Mouse (Mus musculus) limb, embryonic 13.5 days (tissue): ENCODE results near the gene Ahnak2. TPM values are rescaled to one million over a fixed set of nuclear protein-coding genes. Genes with fewer than 3 reads are reported as not detected.
A peak's percentile ranks its signal among the peaks of the same experiment; 100 is the strongest.
"Not testable (repeated sequence)": the region's sequence is repeated elsewhere in the genome, so short reads cannot be mapped to it uniquely, and the experiment has no call there.

ENCODE experiments used
- ATAC-seq: fragments of 200-750 bp; cut with Nextera tagmentation; 2 replicates; pipeline ENCODE4 v1.8.0; 2017; ENCODE audit warnings: low read depth, moderate number of reproducible peaks, moderate TSS enrichment; ENCODE audit not compliant: low FRiP score
- H3K27ac ChIP-seq: fragments of 300-500 bp; sonication (generic); 2 replicates; pipeline ENCODE4 v1.5.1; 2015; ENCODE audit warnings: inconsistent platforms, mild to moderate bottlenecking, moderate library complexity
- H3K27me3 ChIP-seq: fragments of 300-500 bp; sonication (generic); 2 replicates; pipeline ENCODE4 v1.6.1; 2015; ENCODE audit warnings: mild to moderate bottlenecking, inconsistent platforms
- H3K36me3 ChIP-seq: fragments of 300-500 bp; sonication (generic); 2 replicates; pipeline ENCODE4 v1.6.1; 2015; ENCODE audit warnings: inconsistent platforms, mild to moderate bottlenecking, moderate library complexity
- H3K4me1 ChIP-seq: fragments of 300-500 bp; sonication (generic); 2 replicates; pipeline ENCODE4 v1.6.1; 2015; ENCODE audit warnings: inconsistent platforms
- H3K4me2 ChIP-seq: fragments of 300-500 bp; sonication (generic); replicated peaks from 2 replicates; pipeline ENCODE4 v1.6.1; 2015; ENCODE audit warnings: inconsistent platforms, mild to moderate bottlenecking, moderate library complexity
- H3K4me3 ChIP-seq: fragments of 300-500 bp; sonication (generic); 2 replicates; pipeline ENCODE4 v1.5.1; 2015; ENCODE audit warnings: moderate library complexity, mild to moderate bottlenecking, inconsistent platforms
- H3K9ac ChIP-seq: fragments of 300-500 bp; sonication (generic); 2 replicates; pipeline ENCODE4 v1.6.1; 2015; ENCODE audit warnings: mild to moderate bottlenecking, inconsistent platforms
- H3K9me3 ChIP-seq: fragments of 300-500 bp; sonication (generic); 2 replicates; pipeline ENCODE4 v1.6.1; 2016; ENCODE audit warnings: inconsistent platforms
- WGBS: fragments of 180-500 bp; shearing (Covaris S2); methylation state at CpG from one replicate; pipeline ENCODE4 v1.1.7; 2015; 5-methylcytosine and 5-hydroxymethylcytosine counted together
- polyA plus RNA-seq: library from polyadenylated mRNA; unstranded; fragments of >200 nt; fragmentation: Nextera tagmentation; extraction: Ambion mirVana; gene quantifications from 2 replicates; pipeline ENCODE4 v1.2.1, GENCODE M21; 2015

The Ahnak2 gene
- polyA plus RNA-seq, 1 experiment from 2014 or later = 0.64 TPM

GRCm38 (mm10) chr12:112816866-112817265 lies 14.4 kb upstream of the Ahnak2 start:
- not testable (repeated sequence) for H3K4me3 ChIP-seq, ATAC-seq, H3K27me3 ChIP-seq, H3K9me3 ChIP-seq, H3K4me1 ChIP-seq, H3K27ac ChIP-seq, H3K9ac ChIP-seq, H3K4me2 ChIP-seq
- 79% methylated on average over 7 of the region's 7 CpGs for WGBS
- H3K36me3 ChIP-seq = peaks cover 79% of the 10 kb centered on the region

GRCm38 (mm10) chr12:112816294-112816693 lies 13.8 kb upstream of the Ahnak2 start:
- Histone ChIP-seq H3K4me3 (no peak overlapping the region), H3K36me3 (peaks cover 75% of the 10 kb centered on the region), H3K9ac (no peak overlapping the region), H3K27ac (no peak overlapping the region), H3K4me2 (no peak overlapping the region), H3K9me3 (no peaks in the 10 kb centered on the region), H3K4me1 (no peaks in the 10 kb centered on the region), H3K27me3 (no peaks in the 10 kb centered on the region)
- WGBS = 52% methylated on average over 4 of the region's 4 CpGs
- no peak for ATAC-seq

- H3K4me1 ChIP-seq = peaks cover 4% of the 10 kb centered on the region; the same call in 1 of the 2 replicates
- no peak overlapping the region for H3K4me3 ChIP-seq
- peaks cover 12% of the 10 kb centered on the region for H3K27me3 ChIP-seq
- no peaks in the 10 kb centered on the region for H3K9me3 ChIP-seq
- H3K27ac ChIP-seq = no peak overlapping the region
- no peak overlapping the region for H3K4me2 ChIP-seq
- ATAC-seq = no peak
- 76% methylated on average over 14 of the region's 14 CpGs for WGBS
- no peak overlapping the region for H3K9ac ChIP-seq
- peaks cover 62% of the 10 kb centered on the region for H3K36me3 ChIP-seq
Measured at GRCm38 (mm10) chr12:112814682-112815470, 12.4 kb upstream of the Ahnak2 start.

GRCm38 (mm10) chr12:112813370-112813769 lies 10.9 kb upstream of the Ahnak2 start:
- Histone ChIP-seq H3K9ac (no peak overlapping the region), H3K9me3 (no peaks in the 10 kb centered on the region), H3K4me2 (no peak overlapping the region), H3K27ac (no peak overlapping the region), H3K36me3 (peaks cover 47% of the 10 kb centered on the region), H3K4me3 (no peak overlapping the region), H3K4me1 (peaks cover 15% of the 10 kb centered on the region), H3K27me3 (peaks cover 19% of the 10 kb centered on the region)
- WGBS = 88% methylated on average over 7 of the region's 7 CpGs
- ATAC-seq = no peak

GRCm38 (mm10) chr12:112810092-112810885 lies 7.8 kb upstream of the Ahnak2 start:
- Histone ChIP-seq H3K36me3 (peaks cover 31% of the 10 kb centered on the region), H3K4me2 (peak overlapping the region; percentile 99), H3K27me3 (peaks cover 19% of the 10 kb centered on the region), H3K4me1 (peaks cover 20% of the 10 kb centered on the region), H3K4me3 (peak overlapping the region; percentile 71; the same call in 1 of the 2 replicates), H3K9ac (peak overlapping the region; percentile 68; the same call in 1 of the 2 replicates), H3K27ac (no peak overlapping the region), H3K9me3 (no peaks in the 10 kb centered on the region)
- ATAC-seq = no peak
- WGBS = 62% methylated on average over 19 of the region's 19 CpGs

- Histone ChIP-seq H3K4me1 (peaks cover 20% of the 10 kb centered on the region), H3K9me3 (no peaks in the 10 kb centered on the region), H3K4me3 (peak overlapping the region; percentile 71), H3K27me3 (peaks cover 19% of the 10 kb centered on the region), H3K27ac (no peak overlapping the region), H3K9ac (peak overlapping the region; percentile 68), H3K4me2 (peak overlapping the region; percentile 99), H3K36me3 (peaks cover 25% of the 10 kb centered on the region)
- WGBS = 19% methylated on average over 8 of the region's 8 CpGs
- no peak for ATAC-seq
Measured at GRCm38 (mm10) chr12:112809641-112810040, 7.2 kb upstream of the Ahnak2 start.

GRCm38 (mm10) chr12:112808587-112809364 lies 6.3 kb upstream of the Ahnak2 start, which contains the start of gene Clba1:
Gene Clba1 (plus strand): TSS chr12:112808937.
- Histone ChIP-seq H3K9ac (peak within 1 kb of the TSS; percentile 68), H3K4me1 (peaks cover 24% of the 10 kb centered on the region), H3K9me3 (no peaks in the 10 kb centered on the region), H3K27ac (peak within 1 kb of the TSS; percentile 28; the same call in 1 of the 2 replicates), H3K36me3 (peaks cover 16% of the 10 kb centered on the region), H3K27me3 (peaks cover 19% of the 10 kb centered on the region), H3K4me3 (peak within 1 kb of the TSS; percentile 71), H3K4me2 (peak within 1 kb of the TSS; percentile 99)
- WGBS = 1% methylated on average over 63 of the region's 64 CpGs
- ATAC-seq = peak; percentile 92

GRCm38 (mm10) chr12:112808212-112808586 lies 5.7 kb upstream of the Ahnak2 start:
- Histone ChIP-seq H3K4me2 (peak overlapping the region; percentile 99), H3K27ac (peak overlapping the region; percentile 28; the same call in 1 of the 2 replicates), H3K36me3 (peaks cover 10% of the 10 kb centered on the region), H3K4me3 (peak overlapping the region; percentile 71), H3K4me1 (peaks cover 25% of the 10 kb centered on the region), H3K9me3 (no peaks in the 10 kb centered on the region), H3K9ac (peak overlapping the region; percentile 68), H3K27me3 (peaks cover 21% of the 10 kb centered on the region)
- peak; percentile 14; the same call in 1 of the 2 replicates for ATAC-seq
- 72% methylated on average over 5 of the region's 5 CpGs for WGBS

- Histone ChIP-seq H3K4me3 (no peak overlapping the region; the same call in 1 of the 2 replicates), H3K27me3 (peaks cover 23% of the 10 kb centered on the region), H3K27ac (no peak overlapping the region), H3K4me2 (peak overlapping the region; percentile 99; the same call in 1 of the 2 replicates), H3K36me3 (peaks cover 8% of the 10 kb centered on the region), H3K9ac (peak overlapping the region; percentile 68; the same call in 1 of the 2 replicates), H3K9me3 (no peaks in the 10 kb centered on the region), H3K4me1 (peaks cover 25% of the 10 kb centered on the region)
- WGBS = 82% methylated on average over 4 of the region's 4 CpGs
- no peak for ATAC-seq
Measured at GRCm38 (mm10) chr12:112807796-112808195, 5.3 kb upstream of the Ahnak2 start.

- H3K4me3 ChIP-seq = no peak overlapping the region
- no peak overlapping the region for H3K27ac ChIP-seq
- H3K9me3 ChIP-seq = no peaks in the 10 kb centered on the region
- H3K9ac ChIP-seq = no peak overlapping the region
- peaks cover 37% of the 10 kb centered on the region for H3K27me3 ChIP-seq
- peaks cover 37% of the 10 kb centered on the region for H3K4me1 ChIP-seq
- WGBS = 79% methylated on average over 6 of the region's 6 CpGs
- no peak overlapping the region for H3K4me2 ChIP-seq
- H3K36me3 ChIP-seq = no peaks in the 10 kb centered on the region
- ATAC-seq = no peak
Measured at GRCm38 (mm10) chr12:112806044-112806443, 3.6 kb upstream of the Ahnak2 start.

GRCm38 (mm10) chr12:112804046-112804445 lies 1.6 kb upstream of the Ahnak2 start:
- 48% methylated on average over 13 of the region's 13 CpGs for WGBS
- H3K4me2 ChIP-seq = no peak overlapping the region
- H3K4me3 ChIP-seq = no peak overlapping the region
- no peaks in the 10 kb centered on the region for H3K36me3 ChIP-seq
- no peaks in the 10 kb centered on the region for H3K9me3 ChIP-seq
- H3K9ac ChIP-seq = no peak overlapping the region; the same call in 1 of the 2 replicates
- H3K27ac ChIP-seq = no peak overlapping the region
- H3K4me1 ChIP-seq = peaks cover 32% of the 10 kb centered on the region
- peaks cover 34% of the 10 kb centered on the region for H3K27me3 ChIP-seq
- ATAC-seq = no peak
